Mouse (Mus musculus) lung, embryonic 15.5 days (tissue): Measurements from ENCODE around the gene Prune2. TPM values are rescaled to one million over a fixed set of nuclear protein-coding genes. Genes with fewer than 3 reads are reported as not detected.

ENCODE experiments used
- polyA plus RNA-seq: library from polyadenylated mRNA; unstranded; fragments of >200 nt; fragmentation: Nextera tagmentation; extraction: Ambion mirVana; gene quantifications from 2 replicates; pipeline ENCODE4 v1.2.1, GENCODE M21; 2015

Prune2 gene
- polyA plus RNA-seq, 1 experiment from 2014 or later, result 1.3 TPM

Other genes with a start within 250 kb of the Prune2 start
- 8.4 and 9.1 TPM in 2 replicates for gene Vps13a, start 175.2 kb upstream of the Prune2 start, polyA plus RNA-seq
- not detected in 2 replicates for gene Foxb2, start 82.3 kb upstream of the Prune2 start, polyA plus RNA-seq